Mouse (Mus musculus) liver, embryonic 14.5 days (tissue): ENCODE data around the gene Hscb. TPM values are rescaled to one million over a fixed set of nuclear protein-coding genes. Genes with fewer than 3 reads are reported as not detected.

Experiments
- ATAC-seq: fragments of 200-750 bp; cut with Nextera tagmentation; 2 replicates; pipeline ENCODE4 v1.8.0; 2017; ENCODE audit warnings: moderate number of reproducible peaks, mild to moderate bottlenecking, moderate library complexity; ENCODE audit not compliant: insufficient read depth
- DNase-seq, 3 experiments: peaks; one replicate each; pipeline ENCODE4 v3.0.0-alpha.2; 2012 to 2013; ENCODE audit warnings: low read depth in 3 of 3, low spot score in 3 of 3
- H3K27ac ChIP-seq: fragments of 300-500 bp; sonication (generic); 2 replicates; pipeline ENCODE4 v1.5.1; 2014; ENCODE audit warnings: moderate library complexity, mild to moderate bottlenecking, control low read depth, inconsistent platforms
- H3K27me3 ChIP-seq: fragments of 300-500 bp; sonication (generic); 2 replicates; pipeline ENCODE4 v1.6.1; 2014; ENCODE audit warnings: mild to moderate bottlenecking, low read length, moderate library complexity; ENCODE audit not compliant: control insufficient read depth, insufficient read depth
- H3K36me3 ChIP-seq: fragments of 300-500 bp; sonication (generic); replicated peaks from 2 replicates; pipeline ENCODE4 v1.6.1; 2014; ENCODE audit warnings: low read depth; ENCODE audit not compliant: control insufficient read depth, insufficient read depth
- H3K4me1 ChIP-seq, 2 experiments: fragments of 200-500 bp in 1 of 2; fragments of 300-500 bp in 1 of 2; sonication (generic) in 1 of 2; replicated peaks; 2 replicates each; pipeline ENCODE4 v1.6.1; 2012 to 2014; ENCODE audit warnings: antibody characterized with exemption in 1 of 2, inconsistent platforms in 1 of 2, low read length in 1 of 2; ENCODE audit not compliant: control insufficient read depth in 2 of 2, insufficient read depth in 2 of 2
- H3K4me2 ChIP-seq: fragments of 300-500 bp; sonication (generic); 2 replicates; pipeline ENCODE4 v1.6.1; 2014; ENCODE audit warnings: low read depth, mild to moderate bottlenecking, control low read depth, moderate library complexity
- H3K4me3 ChIP-seq, 2 experiments: fragments of 200-500 bp in 1 of 2; fragments of 300-500 bp in 1 of 2; sonication (generic) in 1 of 2; 2 replicates each; pipeline ENCODE4 v1.5.1; 2012 to 2014; ENCODE audit warnings: low read depth in 2 of 2, low read length in 2 of 2, mild to moderate bottlenecking in 2 of 2, control low read depth in 1 of 2, inconsistent platforms in 1 of 2, moderate library complexity in 1 of 2; ENCODE audit not compliant: insufficient read depth in 1 of 2
- H3K9ac ChIP-seq: fragments of 300-500 bp; sonication (generic); replicated peaks from 2 replicates; pipeline ENCODE4 v1.6.1; 2014; ENCODE audit warnings: mild to moderate bottlenecking, control low read depth, moderate library complexity
- H3K9me3 ChIP-seq: fragments of 300-500 bp; sonication (generic); 2 replicates; pipeline ENCODE4 v1.6.1; 2016; ENCODE audit warnings: low read length, mixed read lengths; ENCODE audit not compliant: control insufficient read depth
- CTCF ChIP-seq: IDR thresholded peaks from 2 replicates; pipeline ENCODE4 v1.5.1; 2016; ENCODE audit warnings: antibody characterized with exemption, low read depth, control low read depth
- EP300 ChIP-seq: IDR thresholded peaks from 2 replicates; pipeline ENCODE4 v1.6.1; 2016; ENCODE audit warnings: antibody characterized with exemption, low read depth
- WGBS: fragments of 180-500 bp; shearing (Covaris S2); extraction: QIAGEN DNeasy Blood & Tissue Kit; methylation state at CpG from one replicate; pipeline ENCODE4 v1.1.7; 2014; ENCODE audit not compliant: insufficient replicate concordance; 5-methylcytosine and 5-hydroxymethylcytosine counted together
- polyA plus RNA-seq, 2 experiments: library from polyadenylated mRNA; depleted of rRNA in 1 of 2; stranded (reverse) in 1 of 2; unstranded in 1 of 2; fragments of >200 nt; fragmentation: Nextera tagmentation in 1 of 2; extraction: Ambion mirVana in 1 of 2; gene quantifications; 2 replicates each; pipeline versions ENCODE4 v1.2.1 to v1.2.3; 2012 to 2014

Hscb gene
- polyA plus RNA-seq, 2 experiments, result 28.8 to 55.7 TPM

- Histone ChIP-seq H3K4me3 (no peak overlapping the region), H3K36me3 (peaks cover 13% of the 10 kb centered on the region), H3K4me1 (peaks cover 0 to 6% of the 10 kb centered on the region in 2 experiments; a peak in 2 of 4 replicates), H3K27me3 (no peaks in the 10 kb centered on the region), H3K9ac (no peak overlapping the region), H3K27ac (no peak overlapping the region), H3K4me2 (no peak overlapping the region), H3K9me3 (no peaks in the 10 kb centered on the region)
- ATAC-seq (no peak), DNase-seq (no peak)
- TF ChIP-seq EP300 (no peak), CTCF (no peak)
- 81% methylated on average over 5 of the region's 5 CpGs for WGBS
Measured at GRCm38 (mm10) chr5:110877666-110878505, 38.3 kb upstream of the Hscb start.

DNA sequence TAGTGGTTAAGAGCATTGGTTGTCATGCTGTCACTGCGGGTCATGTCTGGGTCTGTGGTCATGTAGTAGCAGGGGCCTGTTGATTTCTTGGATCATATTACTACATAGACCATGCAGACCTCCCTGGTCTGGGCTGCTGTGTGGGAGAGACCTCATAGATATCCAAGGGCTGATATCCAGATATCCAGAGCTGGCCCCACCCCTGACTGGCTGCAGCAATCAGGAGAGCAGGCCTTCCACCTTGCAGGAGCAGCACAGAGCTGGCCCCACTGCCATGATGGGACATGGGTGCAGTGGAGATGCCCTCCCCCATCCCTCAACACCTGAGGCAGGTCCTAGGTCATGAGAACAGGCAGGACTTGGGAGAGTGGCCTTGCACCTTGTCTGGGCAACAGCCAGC is 35.7 kb upstream of the Hscb start:
- no peaks in the 10 kb centered on the region for H3K9me3 ChIP-seq
- ATAC-seq (peak; percentile 21), DNase-seq (no peak)
- H3K27me3 ChIP-seq, result no peaks in the 10 kb centered on the region
- no peak overlapping the region for H3K4me2 ChIP-seq
- peaks cover 33% of the 10 kb centered on the region for H3K36me3 ChIP-seq
- H3K9ac ChIP-seq, result no peak overlapping the region
- no peak overlapping the region for H3K4me3 ChIP-seq
- H3K27ac ChIP-seq, result no peak overlapping the region
- 85% methylated on average over 1 of the region's 1 CpGs for WGBS
- H3K4me1 ChIP-seq, result peaks cover 0 to 6% of the 10 kb centered on the region in 2 experiments; a peak in 2 of 4 replicates
- TF ChIP-seq CTCF (no peak), EP300 (no peak)

DNA sequence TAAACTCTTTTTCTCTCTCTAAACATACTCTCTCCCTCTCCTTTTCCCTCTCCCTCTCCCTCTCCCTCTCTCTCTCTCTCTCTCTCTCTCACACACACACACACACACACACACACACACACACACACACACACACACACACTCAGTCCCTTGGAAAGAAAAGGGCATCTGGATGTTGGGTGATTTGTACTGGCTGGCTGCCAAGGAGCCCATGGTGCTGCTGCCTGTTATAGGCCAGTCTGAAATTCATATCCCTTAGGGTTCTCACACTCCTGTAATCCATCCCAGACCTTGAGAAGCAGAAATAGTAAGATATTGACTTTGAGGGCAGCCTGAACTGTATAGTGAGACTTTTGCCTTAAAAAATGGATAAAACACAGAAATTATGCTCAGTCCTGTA is 35.1 kb upstream of the Hscb start:
- no peak overlapping the region for H3K4me2 ChIP-seq
- H3K36me3 ChIP-seq, result peaks cover 39% of the 10 kb centered on the region
- H3K9ac ChIP-seq, result no peak overlapping the region
- ATAC-seq, result no peak
- no peak for TF ChIP-seq EP300
- no peak for TF ChIP-seq CTCF
- no peak overlapping the region for H3K4me3 ChIP-seq
- peaks cover 0 to 6% of the 10 kb centered on the region in 2 experiments; a peak in 1 of 4 replicates for H3K4me1 ChIP-seq
- DNase-seq, result no peak
- no peaks in the 10 kb centered on the region for H3K27me3 ChIP-seq
- H3K9me3 ChIP-seq, result no peaks in the 10 kb centered on the region
- H3K27ac ChIP-seq, result no peak overlapping the region

GRCm38 (mm10) chr5:110873160-110873559 is 33.6 kb upstream of the Hscb start:
- Histone ChIP-seq H3K4me3 (no peak overlapping the region), H3K4me1 (peaks cover 0 to 3% of the 10 kb centered on the region in 2 experiments; a peak in 1 of 4 replicates), H3K9ac (no peak overlapping the region), H3K27me3 (no peaks in the 10 kb centered on the region), H3K36me3 (peaks cover 48% of the 10 kb centered on the region), H3K9me3 (no peaks in the 10 kb centered on the region), H3K27ac (no peak overlapping the region), H3K4me2 (no peak overlapping the region)
- ATAC-seq (no peak), DNase-seq (no peak)
- TF ChIP-seq EP300, result no peak
- TF ChIP-seq CTCF, result no peak
- 88% methylated on average over 6 of the region's 6 CpGs for WGBS

DNA sequence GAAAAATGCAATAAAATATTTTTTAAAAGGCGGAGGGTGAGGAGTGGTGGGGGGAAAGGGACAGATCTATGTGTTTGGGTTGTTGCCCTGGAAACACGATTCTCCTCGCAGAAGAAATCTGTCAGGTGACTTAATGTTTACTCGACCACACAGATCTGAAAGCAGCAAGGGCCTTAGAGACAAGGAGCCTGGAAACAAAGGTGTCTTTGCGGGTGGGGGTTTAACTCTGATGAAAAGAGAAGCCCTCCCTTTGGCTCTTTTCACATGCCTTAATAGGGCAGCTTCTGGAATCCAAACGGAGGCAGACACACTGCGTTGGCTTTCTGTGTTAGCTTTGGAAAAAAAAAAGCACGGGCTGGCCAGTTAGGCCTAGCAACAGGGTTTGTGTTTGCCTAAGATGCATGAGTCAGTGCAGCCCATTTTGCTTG is 29.7 kb upstream of the Hscb start:
- Histone ChIP-seq H3K4me2 (no peak overlapping the region), H3K4me1 (no peaks in the 10 kb centered on the region), H3K36me3 (peaks cover 72% of the 10 kb centered on the region), H3K9me3 (no peaks in the 10 kb centered on the region), H3K9ac (no peak overlapping the region), H3K27me3 (no peaks in the 10 kb centered on the region), H3K27ac (no peak overlapping the region), H3K4me3 (no peak overlapping the region)
- no peak for DNase-seq
- 74% methylated on average over 8 of the region's 8 CpGs for WGBS
- TF ChIP-seq CTCF (no peak), EP300 (no peak)
- no peak for ATAC-seq
